Mouse (Mus musculus) lung, embryonic 16.5 days (tissue): ENCODE results near the gene Osbpl8. TPM values are rescaled to one million over a fixed set of nuclear protein-coding genes. Genes with fewer than 3 reads are reported as not detected.
A peak's percentile ranks its signal among the peaks of the same experiment; 100 is the strongest.
"Not testable (repeated sequence)": the region's sequence is repeated elsewhere in the genome, so short reads cannot be mapped to it uniquely, and the experiment has no call there.

Experiments
- ATAC-seq: fragments of 200-750 bp; cut with Nextera tagmentation; 2 replicates; pipeline ENCODE4 v1.8.0; 2017; ENCODE audit warnings: low read depth, mild to moderate bottlenecking, moderate library complexity
- H3K27ac ChIP-seq: fragments of 300-500 bp; sonication (generic); 2 replicates; pipeline ENCODE4 v1.5.1; 2014; ENCODE audit warnings: mild to moderate bottlenecking, control low read depth, low read length
- H3K27me3 ChIP-seq: fragments of 300-500 bp; sonication (generic); 2 replicates; pipeline ENCODE4 v1.6.1; 2014; ENCODE audit warnings: low read depth, low read length, mixed read lengths; ENCODE audit not compliant: control insufficient read depth, insufficient read depth
- H3K36me3 ChIP-seq: fragments of 300-500 bp; sonication (generic); 2 replicates; pipeline ENCODE4 v1.6.1; 2014; ENCODE audit warnings: low read length; ENCODE audit not compliant: control insufficient read depth, insufficient read depth
- H3K4me1 ChIP-seq: fragments of 300-500 bp; sonication (generic); replicated peaks from 2 replicates; pipeline ENCODE4 v1.6.1; 2014; ENCODE audit warnings: low read length, mixed read lengths; ENCODE audit not compliant: control insufficient read depth, insufficient read depth
- H3K4me2 ChIP-seq: fragments of 300-500 bp; sonication (generic); 2 replicates; pipeline ENCODE4 v1.6.1; 2014; ENCODE audit warnings: low read depth, low read length, control low read depth
- H3K4me3 ChIP-seq: fragments of 300-500 bp; sonication (generic); 2 replicates; pipeline ENCODE4 v1.5.1; 2014; ENCODE audit warnings: mild to moderate bottlenecking, low read length, control low read depth
- H3K9ac ChIP-seq: fragments of 300-500 bp; sonication (generic); 2 replicates; pipeline ENCODE4 v1.6.1; 2014; ENCODE audit warnings: low read length, control low read depth
- H3K9me3 ChIP-seq: fragments of 300-500 bp; sonication (generic); 2 replicates; pipeline ENCODE4 v1.6.1; 2016; ENCODE audit warnings: low read length; ENCODE audit not compliant: control insufficient read depth
- WGBS: fragments of 180-500 bp; shearing (Covaris S2); extraction: QIAGEN DNeasy Blood & Tissue Kit; methylation state at CpG from one replicate; pipeline ENCODE4 v1.1.7; 2014; 5-methylcytosine and 5-hydroxymethylcytosine counted together
- polyA plus RNA-seq: library from polyadenylated mRNA; unstranded; fragments of >200 nt; fragmentation: Nextera tagmentation; extraction: Ambion mirVana; gene quantifications from 2 replicates; pipeline ENCODE4 v1.2.1, GENCODE M21; 2015

The Osbpl8 gene
- polyA plus RNA-seq, 1 experiment from 2014 or later, result 8.9 TPM

DNA sequence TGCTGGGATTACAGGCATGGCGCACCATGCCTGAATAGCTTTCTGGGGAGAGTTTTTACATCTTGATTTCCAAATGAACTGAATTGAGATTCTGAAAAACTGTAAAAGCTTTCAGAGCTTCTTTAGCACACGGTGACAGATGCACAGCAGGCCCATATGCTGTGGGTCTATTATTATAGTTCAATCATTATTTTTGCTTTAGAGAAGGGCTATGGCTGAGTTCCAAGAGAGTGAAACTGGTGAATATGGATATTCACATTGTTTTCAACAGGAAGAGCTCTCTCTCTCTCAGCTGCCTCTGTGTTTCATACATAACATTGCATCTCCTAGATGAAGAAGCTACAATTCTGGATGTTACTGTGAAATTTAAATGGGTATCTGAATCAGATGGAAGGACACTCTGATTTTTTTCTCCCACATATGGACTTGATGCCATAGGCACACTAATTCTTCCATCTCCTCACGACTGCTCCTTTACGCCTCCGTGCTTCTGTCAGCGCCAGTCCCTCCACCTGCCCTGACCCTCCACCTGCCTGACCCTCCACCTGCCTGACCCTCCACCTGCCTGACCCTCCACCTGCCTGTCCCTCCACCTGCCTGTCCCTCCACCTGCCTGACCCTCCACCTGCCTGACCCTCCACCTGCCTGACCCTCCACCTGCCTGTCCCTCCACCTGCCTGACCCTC is 25.7 kb downstream of the Osbpl8 start:
- 81% methylated on average over 6 of the region's 6 CpGs for WGBS
- Histone ChIP-seq H3K9me3 (no peaks in the 10 kb centered on the region), H3K4me3 (no peak overlapping the region), H3K27me3 (no peaks in the 10 kb centered on the region), H3K27ac (no peak overlapping the region), H3K36me3 (no peaks in the 10 kb centered on the region), H3K9ac (no peak overlapping the region), H3K4me2 (no peak overlapping the region), H3K4me1 (no peaks in the 10 kb centered on the region)
- ATAC-seq, result no peak

GRCm38 (mm10) chr10:111193536-111193935 is 29.0 kb downstream of the Osbpl8 start:
- Histone ChIP-seq H3K4me2 (no peak overlapping the region), H3K4me3 (no peak overlapping the region), H3K27me3 (no peaks in the 10 kb centered on the region), H3K27ac (no peak overlapping the region), H3K4me1 (no peaks in the 10 kb centered on the region), H3K9ac (no peak overlapping the region), H3K9me3 (no peaks in the 10 kb centered on the region), H3K36me3 (no peaks in the 10 kb centered on the region)
- 58% methylated on average over 4 of the region's 4 CpGs for WGBS
- ATAC-seq, result no peak

- H3K36me3 ChIP-seq, result no peaks in the 10 kb centered on the region
- no peaks in the 10 kb centered on the region for H3K27me3 ChIP-seq
- H3K4me3 ChIP-seq, result no peak overlapping the region
- no peaks in the 10 kb centered on the region for H3K9me3 ChIP-seq
- 86% methylated on average over 2 of the region's 2 CpGs for WGBS
- H3K4me1 ChIP-seq, result 0 out of 2 replicates have a peak, but pooled peaks cover 4% of the 10 kb centered on the region
- 0 out of 2 replicates have a peak, but pooled peaks have one; percentile 5 for ATAC-seq
- no peak overlapping the region for H3K27ac ChIP-seq
- H3K4me2 ChIP-seq, result no peak overlapping the region
- no peak overlapping the region for H3K9ac ChIP-seq
These were observed 31.6 kb downstream of the Osbpl8 start for GRCm38 (mm10) chr10:111196191-111196590.

DNA sequence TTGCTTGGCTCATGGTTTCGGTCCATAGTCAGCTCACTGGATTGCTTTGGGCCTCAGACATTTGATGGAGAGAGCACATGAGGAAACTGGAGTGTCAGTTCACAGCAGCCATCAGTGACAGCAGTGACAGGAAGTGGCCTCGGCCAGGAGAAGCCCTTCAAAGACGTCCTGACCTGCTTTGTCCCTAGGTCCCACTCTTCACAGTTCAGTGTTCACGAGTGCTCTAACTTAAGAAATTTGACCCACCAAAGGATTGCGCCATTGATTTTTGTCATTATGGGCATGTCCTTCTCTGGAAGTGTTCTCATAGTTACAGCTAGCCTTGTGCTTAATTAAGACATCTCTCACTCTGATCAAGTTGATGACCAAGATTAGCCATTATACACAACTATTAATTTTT is 34.2 kb downstream of the Osbpl8 start:
- not testable (repeated sequence) for H3K27ac ChIP-seq, ATAC-seq, H3K36me3 ChIP-seq, H3K4me1 ChIP-seq, H3K4me2 ChIP-seq, H3K9me3 ChIP-seq, H3K27me3 ChIP-seq, H3K9ac ChIP-seq, H3K4me3 ChIP-seq
- WGBS, result 31% methylated on average over 4 of the region's 5 CpGs

- Histone ChIP-seq H3K9ac (no peak overlapping the region), H3K4me1 (0 out of 2 replicates have a peak, but pooled peaks cover 4% of the 10 kb centered on the region), H3K27me3 (no peaks in the 10 kb centered on the region), H3K36me3 (no peaks in the 10 kb centered on the region), H3K27ac (no peak overlapping the region), H3K9me3 (no peaks in the 10 kb centered on the region), H3K4me2 (no peak overlapping the region), H3K4me3 (no peak overlapping the region)
- ATAC-seq, result no peak
- WGBS, result 77% methylated on average over 7 of the region's 7 CpGs
These were observed 36.6 kb downstream of the Osbpl8 start for GRCm38 (mm10) chr10:111201120-111201519.

DNA sequence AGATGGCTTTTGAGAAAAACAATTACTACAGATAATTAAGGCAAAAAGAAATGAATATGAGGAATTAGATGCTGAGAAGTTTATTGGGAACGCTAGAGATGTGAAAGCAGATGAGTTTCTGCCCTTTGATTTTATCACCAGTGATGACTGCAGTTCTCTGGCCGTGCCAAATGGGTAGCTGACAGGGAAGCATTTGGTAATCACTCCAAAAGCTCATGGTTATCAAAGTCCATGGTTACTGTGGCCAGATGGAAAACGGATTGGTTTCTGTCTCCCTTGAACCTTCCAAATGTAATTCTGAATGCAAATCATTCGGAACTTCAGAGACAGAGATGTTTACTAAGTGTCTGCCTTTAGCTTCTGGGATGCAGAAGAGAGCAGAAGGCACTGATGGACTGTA is 37.1 kb downstream of the Osbpl8 start:
- no peak overlapping the region for H3K9ac ChIP-seq
- H3K4me2 ChIP-seq, result no peak overlapping the region
- 0 out of 2 replicates have a peak, but pooled peaks cover 4% of the 10 kb centered on the region for H3K4me1 ChIP-seq
- H3K36me3 ChIP-seq, result no peaks in the 10 kb centered on the region
- ATAC-seq, result no peak
- H3K4me3 ChIP-seq, result no peak overlapping the region
- no peak overlapping the region for H3K27ac ChIP-seq
- 74% methylated on average over 4 of the region's 4 CpGs for WGBS
- no peaks in the 10 kb centered on the region for H3K27me3 ChIP-seq
- no peaks in the 10 kb centered on the region for H3K9me3 ChIP-seq

DNA sequence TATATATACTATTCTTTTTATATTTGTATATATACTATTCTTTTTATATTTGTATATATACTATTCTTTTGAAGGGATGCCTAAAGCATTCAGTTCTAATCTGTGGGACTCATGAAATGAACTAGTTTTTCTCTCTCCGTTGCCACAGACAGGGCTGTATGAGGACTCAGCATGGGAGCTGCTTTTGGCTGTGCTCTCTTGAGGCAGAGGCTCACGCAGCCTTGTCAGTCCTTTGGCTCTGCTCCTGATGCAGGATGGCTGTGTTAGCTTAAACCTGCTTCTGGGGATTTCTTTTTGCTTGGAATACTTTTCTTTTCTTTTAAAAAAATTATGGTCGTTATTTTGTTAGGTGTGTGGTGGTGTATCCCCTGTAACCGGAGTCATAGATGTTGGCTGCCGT is 39.5 kb downstream of the Osbpl8 start:
- WGBS, result 88% methylated on average over 5 of the region's 5 CpGs
- 0 out of 2 replicates have a peak, but pooled peaks cover 4% of the 10 kb centered on the region for H3K4me1 ChIP-seq
- H3K4me2 ChIP-seq, result no peak overlapping the region
- ATAC-seq, result no peak
- H3K27ac ChIP-seq, result no peak overlapping the region
- H3K27me3 ChIP-seq, result no peaks in the 10 kb centered on the region
- H3K9ac ChIP-seq, result no peak overlapping the region
- no peaks in the 10 kb centered on the region for H3K9me3 ChIP-seq
- H3K4me3 ChIP-seq, result no peak overlapping the region
- H3K36me3 ChIP-seq, result no peaks in the 10 kb centered on the region

DNA sequence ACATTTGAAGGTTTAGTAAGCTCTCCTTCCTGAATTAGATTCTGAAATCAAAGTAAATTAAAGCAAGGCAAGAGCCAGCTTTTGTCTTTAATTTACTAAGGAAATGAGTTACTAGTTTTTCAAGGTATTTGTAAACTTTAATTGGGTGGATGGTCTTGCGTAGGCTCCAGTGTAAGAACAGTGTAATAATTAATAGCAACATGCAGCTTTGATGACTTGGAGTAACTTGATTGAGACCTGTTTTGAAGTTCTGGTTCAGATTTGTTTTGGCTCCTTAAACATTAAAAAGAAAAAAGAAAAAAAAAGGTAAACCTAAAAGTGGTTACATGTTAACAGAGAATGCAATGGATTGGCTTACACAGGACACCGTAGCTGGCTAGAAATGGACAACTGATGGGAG is 40.9 kb downstream of the Osbpl8 start:
- Histone ChIP-seq H3K36me3 (no peaks in the 10 kb centered on the region), H3K27me3 (no peaks in the 10 kb centered on the region), H3K9me3 (no peaks in the 10 kb centered on the region), H3K27ac (no peak overlapping the region), H3K4me3 (no peak overlapping the region), H3K9ac (no peak overlapping the region), H3K4me2 (no peak overlapping the region), H3K4me1 (no peaks in the 10 kb centered on the region)
- ATAC-seq, result no peak
- 96% methylated on average over 2 of the region's 2 CpGs for WGBS

GRCm38 (mm10) chr10:111207386-111207785 is 42.8 kb downstream of the Osbpl8 start:
- Histone ChIP-seq H3K27me3 (no peaks in the 10 kb centered on the region), H3K9ac (no peak overlapping the region), H3K4me1 (no peaks in the 10 kb centered on the region), H3K27ac (no peak overlapping the region), H3K4me3 (no peak overlapping the region), H3K9me3 (no peaks in the 10 kb centered on the region), H3K36me3 (no peaks in the 10 kb centered on the region), H3K4me2 (no peak overlapping the region)
- no peak for ATAC-seq
- 79% methylated on average over 9 of the region's 9 CpGs for WGBS
